In the genomic region with DNA sequence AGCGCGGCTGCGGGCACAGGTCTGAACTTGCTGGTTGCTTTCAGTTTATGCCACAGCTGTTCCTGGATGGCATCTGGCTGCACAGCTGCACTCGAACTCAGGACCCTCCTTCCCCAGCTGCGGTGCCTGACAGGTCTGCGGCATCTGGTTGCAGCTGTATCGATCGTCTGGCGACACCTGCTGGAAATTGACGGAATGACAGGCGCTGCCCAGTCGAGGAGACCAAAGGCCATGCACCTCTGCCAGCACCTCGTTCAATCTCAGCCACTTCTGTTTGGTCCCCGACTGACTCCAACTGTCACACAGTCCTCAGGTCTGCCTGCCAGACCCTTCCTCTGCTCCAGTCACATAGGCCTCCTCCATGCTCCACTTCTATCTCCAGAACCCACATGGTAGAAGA, we compare ENCODE assay signal across 7 mouse cellular contexts. TPM values are rescaled to one million over a fixed set of nuclear protein-coding genes. Genes with fewer than 3 reads are reported as not detected.
A peak's percentile ranks its signal among the peaks of the same experiment; 100 is the strongest.
DNase-seq lines count a peak whose midpoint lies in the region; ATAC-seq and TF ChIP-seq lines count a peak whose summit lies in the region.

No protein-coding gene starts in this region.

- WGBS in embryonic facial prominence, embryonic 14.5 days: 9% methylated on average over 14 of the region's 14 CpGs

- ATAC-seq in embryonic facial prominence, embryonic 14.5 days (ENCODE audit: low read depth): peak; percentile 19; the same call in 1 of the 2 replicates

- TF ChIP-seq CTCF in ES-Bruce4 (IDR thresholded peaks at IDR 0.05; ENCODE audit: low read depth, low read length): peak; percentile 99

- TF ChIP-seq EP300 in ES-Bruce4 (IDR thresholded peaks at IDR 0.05; ENCODE audit: insufficient read depth, low read depth, low read length): peak; percentile 34; the same call in 1 of the 2 replicates

- H3K4me1 ChIP-seq in ES-Bruce4 (ENCODE audit: control insufficient read depth, insufficient read depth, low read length): peaks cover 2% of the 10 kb centered on the region
- H3K4me1 ChIP-seq in embryonic facial prominence, embryonic 14.5 days (ENCODE audit: control insufficient read depth, insufficient read depth, low read length): no peaks in the 10 kb centered on the region

- H3K4me2 ChIP-seq in embryonic facial prominence, embryonic 14.5 days (ENCODE audit: low read depth, low read length): no peak overlapping the region

- H3K27ac ChIP-seq in ES-Bruce4 (ENCODE audit: insufficient read depth, low read length): no peak overlapping the region
- H3K27ac ChIP-seq in embryonic facial prominence, embryonic 14.5 days (replicated peaks; ENCODE audit: low read depth, low read length): no peak overlapping the region

- H3K27me3 ChIP-seq in ES-Bruce4 (ENCODE audit: control insufficient read depth, insufficient read depth, low read length, poor library complexity, severe bottlenecking): no peaks in the 10 kb centered on the region
- no peaks in the 10 kb centered on the region for H3K27me3 ChIP-seq in embryonic facial prominence, embryonic 14.5 days (replicated peaks; ENCODE audit: control insufficient read depth, insufficient read depth, low read length)

- intact Hi-C loops in heart, postnatal 36 days (cut with DNase I): loop anchor here (1.0 kb wide), 1 partner anchor 24 kb away; no protein-coding TSS in a partner anchor

- no peaks in the 10 kb centered on the region for H3K9me3 ChIP-seq in ES-Bruce4 (replicated peaks; ENCODE audit: control insufficient read depth, insufficient read depth, low read length, poor library complexity, severe bottlenecking)
- H3K9me3 ChIP-seq in embryonic facial prominence, embryonic 14.5 days (ENCODE audit: control insufficient read depth, low read length): no peaks in the 10 kb centered on the region

- H3K36me3 ChIP-seq in ES-Bruce4 (ENCODE audit: control insufficient read depth, insufficient read depth, low read length, poor library complexity, severe bottlenecking): no peaks in the 10 kb centered on the region
- peaks cover 30% of the 10 kb centered on the region; the same call in 1 of the 2 replicates for H3K36me3 ChIP-seq in embryonic facial prominence, embryonic 14.5 days (ENCODE audit: control insufficient read depth, insufficient read depth, low read length)

- peak; percentile 63 for DNase-seq in adrenal gland, adult 8-10 months
- DNase-seq in embryonic facial prominence, embryonic 14.5 days (ENCODE audit: low spot score): peak; percentile 50
- DNase-seq in heart, postnatal 36 days: peak; percentile 88 to 96
- DNase-seq in layer of hippocampus, postnatal 14 days (ENCODE audit: low spot score in 2 of 2): peak; percentile 60 to 63
- DNase-seq in lung, postnatal 36 days: peak; percentile 93
- DNase-seq in spleen, adult 12 weeks (ENCODE audit: low spot score): peak; percentile 76

- no peak overlapping the region for H3K9ac ChIP-seq in ES-Bruce4 (ENCODE audit: low read depth, poor library complexity, severe bottlenecking)
- no peak overlapping the region for H3K9ac ChIP-seq in embryonic facial prominence, embryonic 14.5 days (ENCODE audit: low read depth, low read length)

- H3K4me3 ChIP-seq in ES-Bruce4 (ENCODE audit: low read depth, low read length): no peak overlapping the region
- no peak overlapping the region for H3K4me3 ChIP-seq in embryonic facial prominence, embryonic 14.5 days (ENCODE audit: low read depth, low read length)

- TF ChIP-seq POLR2A in ES-Bruce4 (IDR thresholded peaks at IDR 0.05; ENCODE audit: insufficient read depth, low read length): no peak

RNA-seq across cellular contexts. Expression of a gene that starts 2.8 kb away (rescaled TPM):
- 11.2 and 11.6 TPM in 2 replicates for polyA plus RNA-seq in ES-Bruce4 (2011; ENCODE audit: insufficient read depth, insufficient read length, low read depth, missing spikeins)
- total RNA-seq in adrenal gland, adult 8-10 months (2022): 1 to 10 TPM in 3 of 4 experiments, under 1 TPM in 1; 0.70 to 2.2 (median 1.6) TPM
- polyA plus RNA-seq in embryonic facial prominence, embryonic 14.5 days (2014; fragmentation: Nextera tagmentation; extraction: Ambion mirVana): 3.1 and 4.5 TPM in 2 replicates
- under 1 TPM; 0.73 to 0.78 TPM for total RNA-seq in heart, postnatal 36 days (2021)
- total RNA-seq in layer of hippocampus, postnatal 14 days (2021): 1 to 10 TPM; 2.4 to 4.2 TPM

RNA-seq across cellular contexts. Expression of a gene that starts 18.2 kb away (rescaled TPM):
- polyA plus RNA-seq in ES-Bruce4 (2011; ENCODE audit: insufficient read depth, insufficient read length, low read depth, missing spikeins): 32.0 and 35.3 TPM in 2 replicates
- 100 to 1,000 TPM in 2 of 4 experiments, 10 to 100 TPM in 2; 90.2 to 105 (median 98.1) TPM for total RNA-seq in adrenal gland, adult 8-10 months (2022)
- polyA plus RNA-seq in embryonic facial prominence, embryonic 14.5 days (2014; fragmentation: Nextera tagmentation; extraction: Ambion mirVana): 87.7 and 88.4 TPM in 2 replicates
- 10 to 100 TPM; 50.7 to 51.7 TPM for total RNA-seq in heart, postnatal 36 days (2021)
- total RNA-seq in layer of hippocampus, postnatal 14 days (2021): 100 to 1,000 TPM; 120 to 121 TPM

RNA-seq across cellular contexts. Expression of a gene that starts 26.8 kb away (rescaled TPM):
- 0.49 and 0.93 TPM in 2 replicates for polyA plus RNA-seq in ES-Bruce4 (2011; ENCODE audit: insufficient read depth, insufficient read length, low read depth, missing spikeins)
- total RNA-seq in adrenal gland, adult 8-10 months (2022): 1 to 10 TPM in 2 of 4 experiments, under 1 TPM in 2; 0.56 to 1.7 (median 0.92) TPM
- polyA plus RNA-seq in embryonic facial prominence, embryonic 14.5 days (2014; fragmentation: Nextera tagmentation; extraction: Ambion mirVana): 0.65 and 0.73 TPM in 2 replicates
- total RNA-seq in heart, postnatal 36 days (2021): 1 to 10 TPM in 1 of 2 experiments, under 1 TPM in 1; 0.61 to 1.3 TPM
- under 1 TPM; 0.39 to 0.57 TPM for total RNA-seq in layer of hippocampus, postnatal 14 days (2021)

RNA-seq across cellular contexts. Expression of a gene that starts 30.6 kb away (rescaled TPM):
- 37.2 and 41.6 TPM in 2 replicates for polyA plus RNA-seq in ES-Bruce4 (2011; ENCODE audit: insufficient read depth, insufficient read length, low read depth, missing spikeins)
- total RNA-seq in adrenal gland, adult 8-10 months (2022): 100 to 1,000 TPM; 115 to 136 (median 123) TPM
- 64.7 and 82.4 TPM in 2 replicates for polyA plus RNA-seq in embryonic facial prominence, embryonic 14.5 days (2014; fragmentation: Nextera tagmentation; extraction: Ambion mirVana)
- 10 to 100 TPM; 61.9 to 63.9 TPM for total RNA-seq in heart, postnatal 36 days (2021)
- 10 to 100 TPM; 79.7 to 95.2 TPM for total RNA-seq in layer of hippocampus, postnatal 14 days (2021)

RNA-seq across cellular contexts. Expression of a gene that starts 32.5 kb away (rescaled TPM):
- polyA plus RNA-seq in ES-Bruce4 (2011; ENCODE audit: insufficient read depth, insufficient read length, low read depth, missing spikeins): 148 and 152 TPM in 2 replicates
- 1,000 to 10,000 TPM in 3 of 4 experiments, 100 to 1,000 TPM in 1; 989 to 1,424 (median 1,166) TPM for total RNA-seq in adrenal gland, adult 8-10 months (2022)
- polyA plus RNA-seq in embryonic facial prominence, embryonic 14.5 days (2014; fragmentation: Nextera tagmentation; extraction: Ambion mirVana): 387 and 412 TPM in 2 replicates
- total RNA-seq in heart, postnatal 36 days (2021): 1,000 to 10,000 TPM in 1 of 2 experiments, 100 to 1,000 TPM in 1; 977 to 1,076 TPM
- 100 to 1,000 TPM; 639 to 673 TPM for total RNA-seq in layer of hippocampus, postnatal 14 days (2021)
